Mouse (Mus musculus) midbrain, embryonic 15.5 days (tissue): Measurements from ENCODE around the gene Limch1. TPM values are rescaled to one million over a fixed set of nuclear protein-coding genes. Genes with fewer than 3 reads are reported as not detected.

Experiments used
- ATAC-seq: fragments of 200-750 bp; cut with Nextera tagmentation; replicated peaks from 2 replicates; pipeline ENCODE4 v1.8.0; 2017; ENCODE audit warnings: moderate TSS enrichment
- H3K27ac ChIP-seq: fragments of 300-500 bp; sonication (generic); 2 replicates; pipeline ENCODE4 v1.5.1; 2015; ENCODE audit warnings: mild to moderate bottlenecking, inconsistent platforms
- H3K27me3 ChIP-seq: fragments of 300-500 bp; sonication (generic); replicated peaks from 2 replicates; pipeline ENCODE4 v1.6.1; 2015; ENCODE audit warnings: inconsistent platforms
- H3K36me3 ChIP-seq: fragments of 300-500 bp; sonication (generic); replicated peaks from 2 replicates; pipeline ENCODE4 v1.6.1; 2015; ENCODE audit warnings: inconsistent platforms
- H3K4me1 ChIP-seq: fragments of 300-500 bp; sonication (generic); 2 replicates; pipeline ENCODE4 v1.6.1; 2015; ENCODE audit warnings: inconsistent platforms
- H3K4me2 ChIP-seq: fragments of 300-500 bp; sonication (generic); 2 replicates; pipeline ENCODE4 v1.6.1; 2015; ENCODE audit warnings: inconsistent platforms, mild to moderate bottlenecking, moderate library complexity
- H3K4me3 ChIP-seq: fragments of 300-500 bp; sonication (generic); 2 replicates; pipeline ENCODE4 v1.5.1; 2015; ENCODE audit warnings: mild to moderate bottlenecking, inconsistent platforms
- H3K9ac ChIP-seq: fragments of 300-500 bp; sonication (generic); 2 replicates; pipeline ENCODE4 v1.6.1; 2015; ENCODE audit warnings: mild to moderate bottlenecking, inconsistent platforms
- H3K9me3 ChIP-seq: fragments of 300-500 bp; sonication (generic); 2 replicates; pipeline ENCODE4 v1.6.1; 2016; ENCODE audit warnings: inconsistent platforms
- WGBS: fragments of 180-500 bp; shearing (Covaris S2); methylation state at CpG from one replicate; pipeline ENCODE4 v1.1.7; 2015; ENCODE audit warnings: mixed read lengths; 5-methylcytosine and 5-hydroxymethylcytosine counted together
- polyA plus RNA-seq: library from polyadenylated mRNA; unstranded; fragments of >200 nt; fragmentation: Nextera tagmentation; extraction: Ambion mirVana; gene quantifications from 2 replicates; pipeline ENCODE4 v1.2.1, GENCODE M21; 2015

The Limch1 gene
- polyA plus RNA-seq, 1 experiment from 2014 or later = 47.6 TPM

DNA sequence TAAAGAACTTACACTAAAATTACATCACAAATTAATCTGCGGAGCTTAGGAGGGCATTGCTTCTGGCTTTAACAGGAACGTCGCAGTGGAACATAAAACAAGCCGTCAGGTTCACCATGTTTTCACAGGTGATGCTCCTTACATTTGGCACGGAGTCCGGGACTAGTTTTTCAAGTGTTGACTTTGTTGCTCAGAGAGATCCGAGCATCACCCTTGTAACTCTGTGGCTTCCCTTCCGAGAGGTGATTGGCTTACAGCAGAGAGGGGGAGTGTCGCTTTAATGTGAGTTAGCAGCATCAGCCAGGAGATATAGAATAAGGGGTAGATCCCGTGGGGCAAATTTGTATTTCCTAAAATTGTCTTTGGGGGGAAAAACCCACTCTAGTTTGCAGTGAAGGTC lies 212.0 kb downstream of the Limch1 start:
- Histone ChIP-seq H3K4me1 (no peaks in the 10 kb centered on the region), H3K27ac (no peak overlapping the region), H3K4me2 (no peak overlapping the region), H3K9ac (no peak overlapping the region), H3K4me3 (no peak overlapping the region), H3K27me3 (no peaks in the 10 kb centered on the region), H3K9me3 (no peaks in the 10 kb centered on the region), H3K36me3 (no peaks in the 10 kb centered on the region)
- 87% methylated on average over 10 of the region's 10 CpGs for WGBS
- ATAC-seq = no peak

DNA sequence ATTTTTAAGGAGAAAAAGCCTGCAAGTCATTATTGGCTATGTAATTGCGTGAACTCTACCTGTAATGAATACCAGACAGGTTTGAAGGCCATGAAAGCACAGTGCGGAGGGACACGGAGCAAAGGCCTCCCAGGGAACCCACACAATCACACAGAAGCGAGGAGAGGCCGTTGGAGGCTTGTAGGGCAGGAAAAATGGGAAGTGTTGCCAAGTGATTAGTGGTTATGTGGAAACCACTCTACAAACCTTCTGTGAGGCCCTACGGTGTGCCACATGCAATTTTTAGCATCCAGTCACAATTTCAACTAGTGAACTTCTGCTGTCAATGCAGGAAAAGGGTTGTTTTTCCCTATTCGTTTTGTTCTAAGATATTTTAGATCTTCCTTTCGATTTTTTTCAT lies 212.5 kb downstream of the Limch1 start:
- Histone ChIP-seq H3K27me3 (no peaks in the 10 kb centered on the region), H3K4me3 (no peak overlapping the region), H3K9me3 (no peaks in the 10 kb centered on the region), H3K27ac (no peak overlapping the region), H3K4me2 (no peak overlapping the region), H3K9ac (no peak overlapping the region), H3K4me1 (no peaks in the 10 kb centered on the region), H3K36me3 (no peaks in the 10 kb centered on the region)
- ATAC-seq = no peak
- WGBS = 83% methylated on average over 8 of the region's 8 CpGs

DNA sequence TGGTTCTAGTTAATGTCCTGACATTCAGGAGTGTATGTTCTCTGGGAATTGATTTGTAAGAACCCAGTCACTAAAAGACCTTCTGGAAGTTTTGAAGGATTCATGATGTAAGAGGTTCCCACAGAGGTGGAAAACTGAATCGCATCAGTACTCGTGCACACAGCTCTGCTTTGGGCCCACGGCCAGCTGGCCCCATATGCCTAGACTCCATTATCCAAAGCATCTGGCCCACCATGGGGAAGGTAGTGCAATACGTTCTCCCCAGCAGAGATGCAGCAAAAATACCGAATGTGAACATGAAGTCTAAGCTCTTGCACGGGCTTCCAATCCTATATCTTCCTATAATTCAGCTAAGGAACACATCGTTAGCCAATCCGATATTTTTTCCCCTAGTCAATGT lies 214.3 kb downstream of the Limch1 start:
- no peak overlapping the region for H3K4me2 ChIP-seq
- 0 out of 2 replicates have a peak, but pooled peaks cover 3% of the 10 kb centered on the region for H3K4me1 ChIP-seq
- H3K4me3 ChIP-seq = no peak overlapping the region
- no peak for ATAC-seq
- H3K9ac ChIP-seq = no peak overlapping the region
- no peaks in the 10 kb centered on the region for H3K27me3 ChIP-seq
- H3K36me3 ChIP-seq = no peaks in the 10 kb centered on the region
- WGBS = 86% methylated on average over 8 of the region's 8 CpGs
- H3K27ac ChIP-seq = no peak overlapping the region
- no peaks in the 10 kb centered on the region for H3K9me3 ChIP-seq

GRCm38 (mm10) chr5:66965442-66965841 lies 219.8 kb downstream of the Limch1 start:
- Histone ChIP-seq H3K9ac (no peak overlapping the region), H3K4me3 (no peak overlapping the region), H3K27ac (no peak overlapping the region), H3K4me1 (peaks cover 31% of the 10 kb centered on the region), H3K4me2 (no peak overlapping the region), H3K9me3 (no peaks in the 10 kb centered on the region), H3K27me3 (no peaks in the 10 kb centered on the region), H3K36me3 (no peaks in the 10 kb centered on the region)
- WGBS = 65% methylated on average over 6 of the region's 6 CpGs
- ATAC-seq = no peak

DNA sequence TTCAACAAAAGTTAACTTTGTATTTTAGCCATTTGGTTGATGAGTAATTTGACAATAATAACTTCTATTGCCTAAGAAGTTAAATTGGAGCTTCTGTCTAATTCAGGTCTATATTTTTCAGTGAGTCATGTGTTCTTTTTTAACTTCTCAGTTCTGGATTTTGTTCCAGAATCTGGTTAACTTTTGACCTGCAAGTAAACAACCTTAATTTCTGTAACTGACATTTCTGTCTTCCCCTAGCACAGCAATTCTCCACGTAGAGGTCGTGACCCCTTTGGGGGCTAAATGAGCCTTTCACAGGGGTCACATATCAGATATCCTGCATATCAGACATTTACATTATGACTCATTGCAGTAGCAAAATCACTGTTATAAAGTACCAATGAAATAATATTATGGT lies 221.5 kb downstream of the Limch1 start:
- Histone ChIP-seq H3K9ac (no peak overlapping the region), H3K9me3 (no peaks in the 10 kb centered on the region), H3K4me1 (peaks cover 31% of the 10 kb centered on the region), H3K27ac (peak overlapping the region; percentile 77; the same call in 1 of the 2 replicates), H3K4me3 (no peak overlapping the region), H3K27me3 (no peaks in the 10 kb centered on the region), H3K4me2 (no peak overlapping the region), H3K36me3 (no peaks in the 10 kb centered on the region)
- 76% methylated on average over 2 of the region's 2 CpGs for whole genome bisulfite sequencing
- ATAC-seq = no peak

- peak; percentile 18 for ATAC-seq
- Histone ChIP-seq H3K27ac (peak overlapping the region; percentile 77), H3K9me3 (no peaks in the 10 kb centered on the region), H3K36me3 (no peaks in the 10 kb centered on the region), H3K4me3 (peak overlapping the region; percentile 32), H3K4me1 (peaks cover 31% of the 10 kb centered on the region), H3K4me2 (peak overlapping the region; percentile 58), H3K27me3 (no peaks in the 10 kb centered on the region), H3K9ac (peak overlapping the region; percentile 32; the same call in 1 of the 2 replicates)
- whole genome bisulfite sequencing = 30% methylated on average over 4 of the region's 4 CpGs
Measured at GRCm38 (mm10) chr5:66967646-66968045, 222.0 kb downstream of the Limch1 start.

DNA sequence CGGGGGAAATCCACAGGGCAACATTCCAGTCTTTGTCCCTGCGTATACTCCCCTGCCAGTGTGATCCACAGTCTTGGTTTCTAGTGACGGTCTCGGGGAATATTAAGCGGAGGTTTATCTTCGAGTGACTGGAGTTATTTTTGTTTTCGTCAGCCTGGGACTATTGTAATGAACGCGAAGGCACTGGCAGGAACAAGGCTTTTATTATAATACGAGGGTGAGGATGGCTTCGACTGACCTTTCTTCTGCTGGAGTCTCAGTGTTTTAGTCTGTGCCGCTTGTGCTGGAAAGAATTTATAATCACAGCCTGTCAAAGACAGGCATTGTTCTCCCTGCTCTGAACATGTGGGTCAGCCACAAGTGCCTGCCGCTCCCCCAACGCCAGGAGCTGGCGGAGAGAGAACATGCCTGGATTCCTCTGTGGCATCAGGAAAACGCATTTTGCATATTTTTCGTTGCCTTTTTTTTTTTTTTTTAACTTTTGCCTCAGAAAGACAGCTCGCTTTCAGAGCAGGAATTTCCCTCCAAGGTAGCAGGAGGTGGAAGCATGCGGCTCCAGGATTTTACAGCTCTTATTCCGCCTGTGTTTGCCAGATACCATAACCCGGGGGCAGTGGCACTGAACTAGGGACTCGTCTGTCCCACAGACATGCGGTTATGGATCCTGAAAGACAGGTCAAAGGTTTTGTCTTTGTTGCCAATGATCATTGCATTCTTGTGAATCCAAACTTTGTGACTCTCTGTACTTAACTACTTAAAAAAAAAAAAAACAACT lies 222.6 kb downstream of the Limch1 start:
- H3K27ac ChIP-seq = peak overlapping the region; percentile 77
- 3% methylated on average over 23 of the region's 23 CpGs for WGBS
- ATAC-seq = peak; percentile 89

DNA sequence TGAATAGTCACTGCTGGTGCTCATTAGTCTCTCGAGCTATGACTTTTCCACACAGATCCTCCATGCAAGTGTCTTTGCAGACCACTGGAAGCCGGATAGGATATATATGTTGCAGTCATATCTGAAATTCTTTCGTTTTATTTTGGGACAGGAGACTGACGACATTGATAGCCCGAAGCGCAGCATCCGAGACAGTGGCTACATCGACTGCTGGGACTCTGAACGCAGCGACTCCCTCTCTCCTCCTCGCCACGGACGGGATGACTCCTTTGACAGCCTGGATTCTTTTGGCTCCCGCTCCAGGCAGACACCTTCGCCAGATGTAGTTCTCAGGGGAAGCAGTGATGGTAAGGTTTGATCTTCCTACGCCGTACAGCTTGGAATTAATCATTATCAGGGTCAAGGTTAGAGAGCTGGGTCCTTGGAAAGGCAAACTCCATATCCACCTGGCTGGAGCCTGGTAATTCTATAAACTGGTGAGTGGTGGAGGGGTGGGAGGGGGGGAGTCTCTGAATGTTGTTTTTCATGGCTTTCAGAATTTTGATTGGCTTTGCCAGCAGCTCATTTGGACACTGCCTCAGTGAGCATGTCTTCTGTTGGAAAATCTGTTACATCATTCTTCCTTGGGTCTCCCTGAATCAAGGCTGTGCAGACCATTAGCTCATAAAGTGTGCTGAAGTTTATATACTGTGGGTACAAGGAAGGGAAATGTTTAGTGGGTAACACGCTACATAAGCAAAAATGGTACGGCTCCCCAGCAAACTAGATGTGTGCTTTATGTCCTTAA lies 223.5 kb downstream of the Limch1 start:
- peak overlapping the region; percentile 58 for H3K4me2 ChIP-seq
- H3K9ac ChIP-seq = 0 out of 2 replicates have a peak overlapping the region, but pooled peaks have one; percentile 19
- 53% methylated on average over 19 of the region's 19 CpGs for WGBS
- no peaks in the 10 kb centered on the region for H3K27me3 ChIP-seq
- H3K9me3 ChIP-seq = no peaks in the 10 kb centered on the region
- peak overlapping the region; percentile 32 for H3K4me3 ChIP-seq
- no peaks in the 10 kb centered on the region for H3K36me3 ChIP-seq
- H3K4me1 ChIP-seq = peaks cover 30% of the 10 kb centered on the region
- H3K27ac ChIP-seq = peak overlapping the region; percentile 77
- ATAC-seq = no peak

More for the DNA sequence above, 222.6 kb downstream of the Limch1 start:
- H3K9ac ChIP-seq = peak overlapping the region; percentile 32
- H3K4me1 ChIP-seq = peaks cover 31% of the 10 kb centered on the region
- no peaks in the 10 kb centered on the region for H3K36me3 ChIP-seq
- H3K4me2 ChIP-seq = peak overlapping the region; percentile 58
- H3K27me3 ChIP-seq = no peaks in the 10 kb centered on the region
- no peaks in the 10 kb centered on the region for H3K9me3 ChIP-seq
- peak overlapping the region; percentile 32 for H3K4me3 ChIP-seq

DNA sequence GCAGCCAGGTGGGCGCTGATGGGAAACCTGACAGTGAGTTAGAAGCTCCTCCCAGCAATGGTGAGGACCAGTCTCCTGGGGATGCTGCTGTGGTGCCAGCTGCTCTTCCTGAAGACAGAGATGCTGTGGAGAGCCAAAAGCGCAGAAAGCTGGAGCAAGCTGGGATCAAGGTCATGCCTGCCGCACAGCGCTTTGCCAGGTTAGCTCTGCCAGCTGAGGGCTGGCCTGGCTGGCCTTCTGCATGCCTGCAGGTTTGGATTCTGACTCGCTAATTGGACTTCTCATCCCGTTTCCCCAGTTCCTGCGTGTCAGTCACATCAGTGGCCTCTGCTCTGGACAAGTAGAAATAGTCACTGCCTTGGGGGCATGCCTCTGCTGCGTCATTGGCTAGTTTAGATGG lies 230.0 kb downstream of the Limch1 start:
- 0 out of 2 replicates have a peak, but pooled peaks cover 3% of the 10 kb centered on the region for H3K4me1 ChIP-seq
- WGBS = 88% methylated on average over 8 of the region's 8 CpGs
- H3K27ac ChIP-seq = no peak overlapping the region
- no peak overlapping the region for H3K4me2 ChIP-seq
- H3K9ac ChIP-seq = no peak overlapping the region
- H3K27me3 ChIP-seq = no peaks in the 10 kb centered on the region
- no peaks in the 10 kb centered on the region for H3K9me3 ChIP-seq
- no peak for ATAC-seq
- H3K36me3 ChIP-seq = no peaks in the 10 kb centered on the region
- H3K4me3 ChIP-seq = no peak overlapping the region

DNA sequence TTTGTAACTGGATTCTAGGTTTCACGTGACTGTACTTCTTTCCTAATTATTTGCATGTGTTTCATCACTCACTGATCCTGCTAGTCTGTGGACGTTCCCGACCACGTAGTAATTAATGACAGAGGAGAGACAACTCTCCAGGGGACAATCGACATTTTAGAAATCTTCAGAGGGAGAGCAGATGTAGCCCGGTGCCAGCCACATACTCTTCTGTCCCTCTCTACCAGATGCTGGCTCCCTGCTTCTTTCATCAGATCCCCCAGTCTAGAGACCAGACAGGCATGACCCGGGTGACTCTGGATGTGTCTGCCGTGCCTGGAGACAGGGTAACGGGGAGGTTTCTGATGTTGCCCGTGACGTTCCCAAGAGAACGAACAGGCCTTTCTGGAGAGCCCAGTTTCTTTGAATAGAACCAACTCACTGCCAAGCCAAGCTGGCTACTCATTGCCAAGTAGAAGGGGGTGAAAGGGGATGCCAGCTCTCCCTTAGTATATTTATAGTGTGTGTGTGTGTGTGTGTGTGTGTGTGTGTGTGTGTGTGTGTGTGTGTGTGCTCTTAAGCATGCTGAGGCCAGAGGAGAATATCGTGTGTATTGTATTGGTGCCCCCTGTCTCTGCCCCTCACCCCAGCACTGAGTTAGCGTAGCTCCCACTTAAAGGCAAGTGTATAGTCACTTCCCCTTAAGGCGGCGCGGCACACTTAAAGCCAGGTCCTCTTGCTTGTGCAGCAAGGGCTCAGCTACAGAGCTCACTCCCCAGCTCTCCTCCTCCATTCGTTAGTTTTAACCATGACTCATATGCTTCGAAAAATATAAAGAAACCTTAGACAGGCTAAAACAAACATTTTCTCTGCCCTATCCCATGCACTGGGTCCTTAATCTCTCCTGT lies 233.9 kb downstream of the Limch1 start:
- no peaks in the 10 kb centered on the region for H3K9me3 ChIP-seq
- ATAC-seq = peak; percentile 75
- no peaks in the 10 kb centered on the region for H3K27me3 ChIP-seq
- no peak overlapping the region for H3K4me2 ChIP-seq
- H3K27ac ChIP-seq = 0 out of 2 replicates have a peak overlapping the region, but pooled peaks have one; percentile 3
- H3K4me1 ChIP-seq = 0 out of 2 replicates have a peak, but pooled peaks cover 3% of the 10 kb centered on the region
- WGBS = 58% methylated on average over 19 of the region's 19 CpGs
- H3K4me3 ChIP-seq = no peak overlapping the region
- H3K9ac ChIP-seq = no peak overlapping the region
- H3K36me3 ChIP-seq = no peaks in the 10 kb centered on the region

GRCm38 (mm10) chr5:66980862-66981261 lies 235.2 kb downstream of the Limch1 start:
- Histone ChIP-seq H3K9ac (no peak overlapping the region), H3K36me3 (no peaks in the 10 kb centered on the region), H3K9me3 (no peaks in the 10 kb centered on the region), H3K4me1 (0 out of 2 replicates have a peak, but pooled peaks cover 3% of the 10 kb centered on the region), H3K27ac (no peak overlapping the region), H3K4me3 (no peak overlapping the region), H3K27me3 (no peaks in the 10 kb centered on the region), H3K4me2 (no peak overlapping the region)
- 73% methylated on average over 4 of the region's 4 CpGs for WGBS
- no peak for ATAC-seq

DNA sequence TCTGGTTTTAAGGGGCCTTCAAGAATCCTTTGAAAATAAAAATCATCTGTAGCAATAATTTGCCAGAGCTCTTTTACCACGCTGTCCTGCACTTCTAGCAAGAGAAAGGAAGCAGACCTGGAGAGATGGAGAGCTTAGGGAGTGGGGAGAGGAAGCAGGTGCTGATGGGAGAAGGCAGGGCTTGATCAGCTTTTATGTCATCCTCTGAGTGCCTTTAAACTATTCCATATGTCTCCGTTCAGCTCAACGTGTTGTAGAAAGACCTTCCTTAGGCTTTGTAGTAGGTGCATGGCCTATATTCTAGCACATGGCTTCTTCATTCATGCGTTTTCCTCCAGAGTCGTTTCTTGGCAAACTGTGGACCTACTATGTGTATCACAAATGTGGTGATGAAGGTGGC lies 237.5 kb downstream of the Limch1 start:
- 0 out of 2 replicates have a peak, but pooled peaks cover 3% of the 10 kb centered on the region for H3K4me1 ChIP-seq
- no peak overlapping the region for H3K4me2 ChIP-seq
- ATAC-seq = no peak
- H3K27ac ChIP-seq = no peak overlapping the region
- no peaks in the 10 kb centered on the region for H3K9me3 ChIP-seq
- H3K27me3 ChIP-seq = no peaks in the 10 kb centered on the region
- no peak overlapping the region for H3K4me3 ChIP-seq
- WGBS = 86% methylated on average over 5 of the region's 5 CpGs
- H3K9ac ChIP-seq = no peak overlapping the region
- H3K36me3 ChIP-seq = no peaks in the 10 kb centered on the region
